ENCODE assay signal across 9 mouse cellular contexts in the genomic region with DNA sequence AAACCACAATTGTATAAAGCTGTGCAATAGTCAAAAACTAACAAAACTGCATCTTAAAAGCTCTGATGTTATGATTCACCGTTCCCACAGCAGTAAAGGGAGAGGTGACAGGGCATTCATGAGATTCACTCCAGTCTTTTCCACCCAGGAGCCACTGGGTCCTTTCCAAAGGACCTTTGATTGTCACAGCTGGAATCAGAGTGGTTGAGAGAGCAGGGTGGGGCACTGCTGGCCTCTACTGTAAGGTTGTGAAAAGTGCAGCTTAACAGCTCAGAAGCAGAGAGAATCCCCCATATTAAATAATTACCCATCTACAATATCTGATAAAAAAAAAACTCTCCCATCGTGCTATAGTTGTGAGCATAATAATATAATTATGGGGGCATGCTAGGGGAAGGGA.
A peak's percentile ranks its signal among the peaks of the same experiment; 100 is the strongest.
DNase-seq lines count a peak whose midpoint lies in the region; ATAC-seq lines count a peak whose summit lies in the region.
"Had no signal": no experiment of that assay in that cellular context is flagged by ENCODE, and none has a peak within 500 bp of the region (broad histone marks: within the 10 kb centered on the region; RNA-seq: fewer than 3 reads in every experiment).

No protein-coding gene starts in this region.

- no peak overlapping the region for H3K4me3 ChIP-seq in hindbrain, embryonic 14.5 days (replicated peaks; ENCODE audit: low read length)
- no peak overlapping the region for H3K4me3 ChIP-seq in hindbrain, embryonic 10.5 days
- H3K4me3 ChIP-seq in midbrain, embryonic 15.5 days: no peak overlapping the region
- H3K4me3 ChIP-seq in midbrain, embryonic 11.5 days (ENCODE audit: low read depth, low read length): no peak overlapping the region

- H3K36me3 ChIP-seq in hindbrain, embryonic 14.5 days (replicated peaks; ENCODE audit: control insufficient read depth, insufficient read depth): no peaks in the 10 kb centered on the region
- H3K36me3 ChIP-seq in hindbrain, embryonic 10.5 days: no peaks in the 10 kb centered on the region
- no peaks in the 10 kb centered on the region for H3K36me3 ChIP-seq in midbrain, embryonic 15.5 days (replicated peaks)
- no peaks in the 10 kb centered on the region for H3K36me3 ChIP-seq in midbrain, embryonic 11.5 days (ENCODE audit: control insufficient read depth, insufficient read depth, low read length)

- peak; percentile 46 for DNase-seq in adrenal gland, postnatal 14 days
- no peak for DNase-seq in adrenal gland, adult 8-10 months
- DNase-seq in hindbrain, embryonic 14.5 days (ENCODE audit: low spot score): peak; percentile 65
- no peak for DNase-seq in hindbrain, embryonic 10.5 days (ENCODE audit: low spot score)
- DNase-seq in midbrain, embryonic 11.5 days (ENCODE audit: low spot score, missing footprints): no peak
- DNase-seq in retina, postnatal 1 day: peak; percentile 24
- DNase-seq: thymus, postnatal 25 days had no signal

- no peak for ATAC-seq in hindbrain, embryonic 14.5 days (ENCODE audit: low FRiP score)
- 0 out of 2 replicates have a peak, but pooled peaks have one; percentile 50 for ATAC-seq in midbrain, embryonic 15.5 days (replicated peaks)
- no peak for ATAC-seq in midbrain, embryonic 11.5 days (ENCODE audit: low FRiP score)
- ATAC-seq in erythroid progenitor cell, adult 5-6 weeks (replicated peaks; ENCODE audit: low FRiP score, poor library complexity, severe bottlenecking): no peak

- H3K4me2 ChIP-seq in hindbrain, embryonic 14.5 days (replicated peaks): no peak overlapping the region
- no peak overlapping the region for H3K4me2 ChIP-seq in midbrain, embryonic 15.5 days
- no peak overlapping the region for H3K4me2 ChIP-seq in midbrain, embryonic 11.5 days

- no peaks in the 10 kb centered on the region for H3K27me3 ChIP-seq in hindbrain, embryonic 14.5 days (ENCODE audit: control insufficient read depth, insufficient read depth, low read length)
- H3K27me3 ChIP-seq in hindbrain, embryonic 10.5 days (ENCODE audit: insufficient read depth, poor library complexity, severe bottlenecking): no peaks in the 10 kb centered on the region
- no peaks in the 10 kb centered on the region for H3K27me3 ChIP-seq in midbrain, embryonic 15.5 days (replicated peaks)
- no peaks in the 10 kb centered on the region for H3K27me3 ChIP-seq in midbrain, embryonic 11.5 days (ENCODE audit: control insufficient read depth, insufficient read depth, low read length)

- no peak overlapping the region for H3K27ac ChIP-seq in hindbrain, embryonic 14.5 days
- no peak overlapping the region for H3K27ac ChIP-seq in hindbrain, embryonic 10.5 days
- no peak overlapping the region for H3K27ac ChIP-seq in midbrain, embryonic 15.5 days
- no peak overlapping the region for H3K27ac ChIP-seq in midbrain, embryonic 11.5 days (ENCODE audit: low read depth, low read length)

- WGBS in hindbrain, embryonic 14.5 days: 70% methylated on average over 2 of the region's 2 CpGs
- 76% methylated on average over 2 of the region's 2 CpGs for WGBS in hindbrain, embryonic 10.5 days
- WGBS in midbrain, embryonic 15.5 days: 66% methylated on average over 2 of the region's 2 CpGs
- 66% methylated on average over 2 of the region's 2 CpGs for WGBS in midbrain, embryonic 11.5 days

- peaks cover 4% of the 10 kb centered on the region; the same call in 1 of the 2 replicates for H3K9me3 ChIP-seq in hindbrain, embryonic 14.5 days (ENCODE audit: control insufficient read depth, low read length)
- H3K9me3 ChIP-seq in hindbrain, embryonic 10.5 days: 0 out of 2 replicates have a peak, but pooled peaks cover 2% of the 10 kb centered on the region
- H3K9me3 ChIP-seq in midbrain, embryonic 15.5 days: no peaks in the 10 kb centered on the region
- H3K9me3 ChIP-seq in midbrain, embryonic 11.5 days (ENCODE audit: control insufficient read depth, low read length): no peaks in the 10 kb centered on the region

- no peaks in the 10 kb centered on the region for H3K4me1 ChIP-seq in hindbrain, embryonic 14.5 days (replicated peaks; ENCODE audit: control insufficient read depth, insufficient read depth, low read length)
- no peaks in the 10 kb centered on the region for H3K4me1 ChIP-seq in hindbrain, embryonic 10.5 days (replicated peaks)
- H3K4me1 ChIP-seq in midbrain, embryonic 15.5 days: 0 out of 2 replicates have a peak, but pooled peaks cover 2% of the 10 kb centered on the region
- no peaks in the 10 kb centered on the region for H3K4me1 ChIP-seq in midbrain, embryonic 11.5 days (ENCODE audit: control insufficient read depth, insufficient read depth, low read length)

- no peak overlapping the region for H3K9ac ChIP-seq in hindbrain, embryonic 14.5 days
- H3K9ac ChIP-seq in midbrain, embryonic 15.5 days: no peak overlapping the region
- H3K9ac ChIP-seq in midbrain, embryonic 11.5 days (ENCODE audit: low read length): no peak overlapping the region

Comparison
In these comparisons a context has a peak if more than half of its experiments do, and no peak if none do; other contexts are left out.
1. DNase-seq: peak in adrenal gland, postnatal 14 days (single experiment), hindbrain, embryonic 14.5 days (single experiment) and retina, postnatal 1 day (single experiment); none in adrenal gland, adult 8-10 months (single experiment), hindbrain, embryonic 10.5 days (single experiment) and midbrain, embryonic 11.5 days (single experiment).